In the genomic region with DNA sequence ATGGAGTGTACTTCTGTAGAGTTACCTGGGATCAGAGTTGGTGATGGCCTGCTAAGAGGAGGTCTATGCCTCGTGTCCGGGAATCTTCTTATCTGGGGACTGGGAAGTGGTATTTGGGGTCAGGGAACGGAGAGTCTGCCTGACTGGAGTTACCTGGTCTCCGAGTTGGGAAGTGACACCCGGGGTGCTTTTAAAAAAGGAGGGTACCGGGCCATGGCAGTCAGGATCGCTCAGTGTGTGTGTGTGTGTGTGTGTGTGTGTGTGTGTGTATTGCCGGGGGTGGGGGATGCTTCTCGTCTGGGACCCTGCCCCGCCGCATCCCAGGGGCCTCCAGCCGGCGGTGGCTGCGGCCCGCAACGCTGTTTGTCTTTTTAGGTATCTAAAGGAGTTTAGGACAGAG, we compare ENCODE assay signal across 8 mouse cellular contexts. TPM values are rescaled to one million over a fixed set of nuclear protein-coding genes. Genes with fewer than 3 reads are reported as not detected.
DNase-seq lines count a peak whose midpoint lies in the region; ATAC-seq and TF ChIP-seq lines count a peak whose summit lies in the region.

No protein-coding gene starts in this region.

- peak overlapping the region; percentile 90 for H3K4me2 ChIP-seq in embryonic facial prominence, embryonic 12.5 days (replicated peaks)
- H3K4me2 ChIP-seq in intestine, embryonic 15.5 days (replicated peaks): peak overlapping the region; percentile 84
- H3K4me2 ChIP-seq in neural tube, embryonic 14.5 days (ENCODE audit: low read depth, low read length): peak overlapping the region; percentile 83

- no peak for DNase-seq in lung, adult 2 months
- no peak for DNase-seq in lung, postnatal 25 days (ENCODE audit: low spot score)
- DNase-seq in urinary bladder, postnatal 10 days (ENCODE audit: low spot score): no peak
- DNase-seq in urinary bladder, adult 2 months (ENCODE audit: low spot score): no peak
- DNase-seq in urinary bladder, postnatal 25 days (ENCODE audit: low spot score): no peak

- ATAC-seq in embryonic facial prominence, embryonic 12.5 days (ENCODE audit: insufficient number of reproducible peaks, insufficient read depth, low FRiP score, low TSS enrichment): no peak
- no peak for ATAC-seq in intestine, embryonic 15.5 days
- ATAC-seq in neural tube, embryonic 14.5 days (ENCODE audit: low read depth): no peak

- no peaks in the 10 kb centered on the region for H3K27me3 ChIP-seq in embryonic facial prominence, embryonic 12.5 days
- no peaks in the 10 kb centered on the region for H3K27me3 ChIP-seq in intestine, embryonic 15.5 days (replicated peaks)
- H3K27me3 ChIP-seq in neural tube, embryonic 14.5 days (ENCODE audit: control insufficient read depth, insufficient read depth, low read length): no peaks in the 10 kb centered on the region

- no peak for TF ChIP-seq POLR2A in lung, adult 2 months (IDR thresholded peaks at IDR 0.05; ENCODE audit: borderline replicate concordance, extremely low read depth, low read depth, low read length)

- H3K9ac ChIP-seq in embryonic facial prominence, embryonic 12.5 days: peak overlapping the region; percentile 90
- peak overlapping the region; percentile 88 for H3K9ac ChIP-seq in intestine, embryonic 15.5 days
- peak overlapping the region; percentile 90 for H3K9ac ChIP-seq in neural tube, embryonic 14.5 days (replicated peaks; ENCODE audit: low read depth, low read length)

- no peaks in the 10 kb centered on the region for H3K9me3 ChIP-seq in embryonic facial prominence, embryonic 12.5 days
- no peaks in the 10 kb centered on the region for H3K9me3 ChIP-seq in intestine, embryonic 15.5 days
- H3K9me3 ChIP-seq in neural tube, embryonic 14.5 days (ENCODE audit: control insufficient read depth, low read length): no peaks in the 10 kb centered on the region

- WGBS in lung, adult 2 months: 2% methylated on average over 14 of the region's 16 CpGs
- WGBS in embryonic facial prominence, embryonic 12.5 days: 3% methylated on average over 16 of the region's 16 CpGs
- WGBS in intestine, embryonic 15.5 days: under 1% methylated on average over 16 of the region's 16 CpGs
- 0% methylated on average over 14 of the region's 16 CpGs for WGBS in neural tube, embryonic 14.5 days

- H3K4me1 ChIP-seq in lung, adult 2 months (ENCODE audit: control insufficient read depth, insufficient read depth, low read length): peaks cover 8% of the 10 kb centered on the region
- peaks cover 22% of the 10 kb centered on the region for H3K4me1 ChIP-seq in embryonic facial prominence, embryonic 12.5 days
- peaks cover 14% of the 10 kb centered on the region for H3K4me1 ChIP-seq in intestine, embryonic 15.5 days (replicated peaks)
- H3K4me1 ChIP-seq in neural tube, embryonic 14.5 days (ENCODE audit: control insufficient read depth, insufficient read depth, low read length): peaks cover 24% of the 10 kb centered on the region

- no peak overlapping the region for H3K27ac ChIP-seq in embryonic facial prominence, embryonic 12.5 days
- no peak overlapping the region for H3K27ac ChIP-seq in intestine, embryonic 15.5 days
- no peak overlapping the region for H3K27ac ChIP-seq in neural tube, embryonic 14.5 days (ENCODE audit: low read depth, low read length)

- TF ChIP-seq CTCF in lung, adult 2 months (IDR thresholded peaks at IDR 0.05; ENCODE audit: insufficient read depth, low read length): no peak

- H3K4me3 ChIP-seq in lung, adult 2 months (replicated peaks; ENCODE audit: extremely low read depth, low read depth, low read length): peak overlapping the region; percentile 87
- peak overlapping the region; percentile 100 for H3K4me3 ChIP-seq in embryonic facial prominence, embryonic 12.5 days
- peak overlapping the region; percentile 83 for H3K4me3 ChIP-seq in intestine, embryonic 15.5 days (replicated peaks)
- peak overlapping the region; percentile 95 for H3K4me3 ChIP-seq in neural tube, embryonic 14.5 days (ENCODE audit: low read depth, low read length)

- H3K36me3 ChIP-seq in embryonic facial prominence, embryonic 12.5 days: peaks cover 14% of the 10 kb centered on the region
- 0 out of 2 replicates have a peak, but pooled peaks cover 2% of the 10 kb centered on the region for H3K36me3 ChIP-seq in intestine, embryonic 15.5 days
- peaks cover 14% of the 10 kb centered on the region; the same call in 1 of the 2 replicates for H3K36me3 ChIP-seq in neural tube, embryonic 14.5 days (ENCODE audit: control insufficient read depth, insufficient read depth, low read length)

RNA-seq across cellular contexts. Expression of a gene that starts 0.9 kb away (rescaled TPM):
- polyA plus RNA-seq in lung, adult 2 months (2012; rRNA removed): 29.8 and 32.0 TPM in 2 replicates
- 10.6 and 12.9 TPM in 2 replicates for polyA plus RNA-seq in embryonic facial prominence, embryonic 12.5 days (2016; fragmentation: Nextera tagmentation; extraction: Ambion mirVana)
- polyA plus RNA-seq in intestine, embryonic 15.5 days (2015; fragmentation: Nextera tagmentation; extraction: Ambion mirVana): 6.0 and 6.6 TPM in 2 replicates
- 9.1 and 10.9 TPM in 2 replicates for polyA plus RNA-seq in neural tube, embryonic 14.5 days (2014; fragmentation: Nextera tagmentation; extraction: Ambion mirVana)
- 15.6 and 16.4 TPM in 2 replicates for polyA plus RNA-seq in urinary bladder, adult 2 months (2012; rRNA removed)

RNA-seq across cellular contexts. Expression of a gene that starts 4.7 kb away (rescaled TPM):
- 9.4 and 10.2 TPM in 2 replicates for polyA plus RNA-seq in lung, adult 2 months (2012; rRNA removed)
- 35.1 and 35.3 TPM in 2 replicates for polyA plus RNA-seq in embryonic facial prominence, embryonic 12.5 days (2016; fragmentation: Nextera tagmentation; extraction: Ambion mirVana)
- polyA plus RNA-seq in intestine, embryonic 15.5 days (2015; fragmentation: Nextera tagmentation; extraction: Ambion mirVana): 37.4 and 39.5 TPM in 2 replicates
- polyA plus RNA-seq in neural tube, embryonic 14.5 days (2014; fragmentation: Nextera tagmentation; extraction: Ambion mirVana): 31.9 and 33.9 TPM in 2 replicates
- 16.5 and 20.9 TPM in 2 replicates for polyA plus RNA-seq in urinary bladder, adult 2 months (2012; rRNA removed)

RNA-seq across cellular contexts. Expression of a gene that starts 13.8 kb away (rescaled TPM):
- 6.2 and 6.9 TPM in 2 replicates for polyA plus RNA-seq in lung, adult 2 months (2012; rRNA removed)
- polyA plus RNA-seq in embryonic facial prominence, embryonic 12.5 days (2016; fragmentation: Nextera tagmentation; extraction: Ambion mirVana): not detected in 2 replicates
- polyA plus RNA-seq in intestine, embryonic 15.5 days (2015; fragmentation: Nextera tagmentation; extraction: Ambion mirVana): 1.2 and 1.7 TPM in 2 replicates
- not detected in 2 replicates for polyA plus RNA-seq in neural tube, embryonic 14.5 days (2014; fragmentation: Nextera tagmentation; extraction: Ambion mirVana)
- 0.07 TPM in 1 of 2 replicates, not detected in the other for polyA plus RNA-seq in urinary bladder, adult 2 months (2012; rRNA removed)

RNA-seq across cellular contexts. Expression of a gene that starts 26.8 kb away (rescaled TPM):
- not detected in 2 replicates for polyA plus RNA-seq in lung, adult 2 months (2012; rRNA removed)
- polyA plus RNA-seq in embryonic facial prominence, embryonic 12.5 days (2016; fragmentation: Nextera tagmentation; extraction: Ambion mirVana): not detected in 2 replicates
- polyA plus RNA-seq in intestine, embryonic 15.5 days (2015; fragmentation: Nextera tagmentation; extraction: Ambion mirVana): 0.16 and 0.19 TPM in 2 replicates
- polyA plus RNA-seq in neural tube, embryonic 14.5 days (2014; fragmentation: Nextera tagmentation; extraction: Ambion mirVana): not detected in 2 replicates
- 0.18 and 0.19 TPM in 2 replicates for polyA plus RNA-seq in urinary bladder, adult 2 months (2012; rRNA removed)

RNA-seq across cellular contexts. Expression of a gene that starts 50.8 kb away (rescaled TPM):
- 46.3 and 55.6 TPM in 2 replicates for polyA plus RNA-seq in lung, adult 2 months (2012; rRNA removed)
- polyA plus RNA-seq in embryonic facial prominence, embryonic 12.5 days (2016; fragmentation: Nextera tagmentation; extraction: Ambion mirVana): 34.1 and 34.9 TPM in 2 replicates
- polyA plus RNA-seq in intestine, embryonic 15.5 days (2015; fragmentation: Nextera tagmentation; extraction: Ambion mirVana): 40.6 and 42.7 TPM in 2 replicates
- polyA plus RNA-seq in neural tube, embryonic 14.5 days (2014; fragmentation: Nextera tagmentation; extraction: Ambion mirVana): 88.4 and 110 TPM in 2 replicates
- polyA plus RNA-seq in urinary bladder, adult 2 months (2012; rRNA removed): 43.2 and 48.8 TPM in 2 replicates
